Mouse (Mus musculus): ENCODE results near the gene Ttc38. TPM values are rescaled to one million over a fixed set of nuclear protein-coding genes. Genes with fewer than 3 reads are reported as not detected.

The Ttc38 gene
- polyA plus RNA-seq (2012; rRNA removed): 8.5 and 10.1 TPM in 2 replicates

GRCm38 (mm10) chr15:85831954-85832590, at the start of gene Ttc38:
Gene Ttc38 (plus strand): TSS chr15:85832306.
- Histone ChIP-seq H3K4me1 (replicated peaks; ENCODE audit: control insufficient read depth, insufficient read depth, low read length) (peaks cover 41% of the 10 kb centered on the region), H3K27ac (ENCODE audit: control insufficient read depth, insufficient read depth, low read length) (peak within 1 kb of the TSS; percentile 25; the same call in 1 of the 2 replicates), H3K36me3 (ENCODE audit: control insufficient read depth, insufficient read depth, low read length) (no peaks in the 10 kb centered on the region), H3K4me3 (ENCODE audit: control insufficient read depth, insufficient read depth, low read length) (peak within 1 kb of the TSS; percentile 84), H3K27me3 (ENCODE audit: control insufficient read depth, insufficient read depth, low read length) (no peaks in the 10 kb centered on the region)
- peak; percentile 82 for DNase-seq
- 3% methylated on average over 27 of the region's 27 CpGs for whole genome bisulfite sequencing
- TF ChIP-seq CTCF (IDR thresholded peaks at IDR 0.05; ENCODE audit: borderline replicate concordance, control insufficient read depth, extremely low read depth, insufficient read depth, low read length, poor library complexity) (peak; percentile 59; the same call in 1 of the 2 replicates), POLR2A (IDR thresholded peaks at IDR 0.05; ENCODE audit: control insufficient read depth, extremely low read depth, insufficient read depth, low read length, poor library complexity) (0 out of 2 replicates have a peak, but pooled peaks have one; percentile 47)

- no peak for DNase-seq
- Histone ChIP-seq H3K27me3 (ENCODE audit: control insufficient read depth, insufficient read depth, low read length) (no peaks in the 10 kb centered on the region), H3K4me3 (ENCODE audit: control insufficient read depth, insufficient read depth, low read length) (no peak overlapping the region), H3K27ac (ENCODE audit: control insufficient read depth, insufficient read depth, low read length) (no peak overlapping the region), H3K4me1 (replicated peaks; ENCODE audit: control insufficient read depth, insufficient read depth, low read length) (no peaks in the 10 kb centered on the region), H3K36me3 (ENCODE audit: control insufficient read depth, insufficient read depth, low read length) (no peaks in the 10 kb centered on the region)
- 88% methylated on average over 4 of the region's 4 CpGs for WGBS
- no peak for TF ChIP-seq POLR2A (IDR thresholded peaks at IDR 0.05; ENCODE audit: control insufficient read depth, extremely low read depth, insufficient read depth, low read length, poor library complexity)
- TF ChIP-seq CTCF (IDR thresholded peaks at IDR 0.05; ENCODE audit: borderline replicate concordance, control insufficient read depth, extremely low read depth, insufficient read depth, low read length, poor library complexity): no peak
These were observed 49.0 kb upstream of the Ttc38 start for GRCm38 (mm10) chr15:85783146-85783545.

GRCm38 (mm10) chr15:85784341-85784740, 47.8 kb upstream of the Ttc38 start:
- no peak for DNase-seq
- H3K27me3 ChIP-seq (ENCODE audit: control insufficient read depth, insufficient read depth, low read length): no peaks in the 10 kb centered on the region
- no peaks in the 10 kb centered on the region for H3K4me1 ChIP-seq (replicated peaks; ENCODE audit: control insufficient read depth, insufficient read depth, low read length)
- WGBS: 91% methylated on average over 3 of the region's 3 CpGs
- TF ChIP-seq CTCF (IDR thresholded peaks at IDR 0.05; ENCODE audit: borderline replicate concordance, control insufficient read depth, extremely low read depth, insufficient read depth, low read length, poor library complexity) (no peak), POLR2A (IDR thresholded peaks at IDR 0.05; ENCODE audit: control insufficient read depth, extremely low read depth, insufficient read depth, low read length, poor library complexity) (no peak)
- H3K36me3 ChIP-seq (ENCODE audit: control insufficient read depth, insufficient read depth, low read length): no peaks in the 10 kb centered on the region
- no peak overlapping the region for H3K27ac ChIP-seq (ENCODE audit: control insufficient read depth, insufficient read depth, low read length)
- H3K4me3 ChIP-seq (ENCODE audit: control insufficient read depth, insufficient read depth, low read length): no peak overlapping the region

GRCm38 (mm10) chr15:85786711-85787110, 45.4 kb upstream of the Ttc38 start:
- no peak overlapping the region for H3K4me3 ChIP-seq (ENCODE audit: control insufficient read depth, insufficient read depth, low read length)
- no peak for TF ChIP-seq POLR2A (IDR thresholded peaks at IDR 0.05; ENCODE audit: control insufficient read depth, extremely low read depth, insufficient read depth, low read length, poor library complexity)
- H3K4me1 ChIP-seq (replicated peaks; ENCODE audit: control insufficient read depth, insufficient read depth, low read length): peaks cover 7% of the 10 kb centered on the region; the same call in 1 of the 2 replicates
- WGBS: 73% methylated on average over 5 of the region's 5 CpGs
- no peaks in the 10 kb centered on the region for H3K27me3 ChIP-seq (ENCODE audit: control insufficient read depth, insufficient read depth, low read length)
- H3K27ac ChIP-seq (ENCODE audit: control insufficient read depth, insufficient read depth, low read length): no peak overlapping the region
- H3K36me3 ChIP-seq (ENCODE audit: control insufficient read depth, insufficient read depth, low read length): no peaks in the 10 kb centered on the region
- DNase-seq: no peak

GRCm38 (mm10) chr15:85787482-85787881, 44.6 kb upstream of the Ttc38 start:
- DNase-seq: no peak
- H3K27ac ChIP-seq (ENCODE audit: control insufficient read depth, insufficient read depth, low read length): no peak overlapping the region
- peaks cover 7% of the 10 kb centered on the region; the same call in 1 of the 2 replicates for H3K4me1 ChIP-seq (replicated peaks; ENCODE audit: control insufficient read depth, insufficient read depth, low read length)
- H3K27me3 ChIP-seq (ENCODE audit: control insufficient read depth, insufficient read depth, low read length): no peaks in the 10 kb centered on the region
- TF ChIP-seq CTCF (IDR thresholded peaks at IDR 0.05; ENCODE audit: borderline replicate concordance, control insufficient read depth, extremely low read depth, insufficient read depth, low read length, poor library complexity) (no peak), POLR2A (IDR thresholded peaks at IDR 0.05; ENCODE audit: control insufficient read depth, extremely low read depth, insufficient read depth, low read length, poor library complexity) (no peak)
- WGBS: 92% methylated on average over 6 of the region's 6 CpGs
- no peaks in the 10 kb centered on the region for H3K36me3 ChIP-seq (ENCODE audit: control insufficient read depth, insufficient read depth, low read length)
- no peak overlapping the region for H3K4me3 ChIP-seq (ENCODE audit: control insufficient read depth, insufficient read depth, low read length)

GRCm38 (mm10) chr15:85788051-85788450, 44.1 kb upstream of the Ttc38 start:
- Histone ChIP-seq H3K27ac (ENCODE audit: control insufficient read depth, insufficient read depth, low read length) (no peak overlapping the region), H3K4me1 (replicated peaks; ENCODE audit: control insufficient read depth, insufficient read depth, low read length) (peaks cover 7% of the 10 kb centered on the region; the same call in 1 of the 2 replicates), H3K27me3 (ENCODE audit: control insufficient read depth, insufficient read depth, low read length) (no peaks in the 10 kb centered on the region), H3K4me3 (ENCODE audit: control insufficient read depth, insufficient read depth, low read length) (no peak overlapping the region), H3K36me3 (ENCODE audit: control insufficient read depth, insufficient read depth, low read length) (no peaks in the 10 kb centered on the region)
- 95% methylated on average over 4 of the region's 4 CpGs for WGBS
- TF ChIP-seq POLR2A (IDR thresholded peaks at IDR 0.05; ENCODE audit: control insufficient read depth, extremely low read depth, insufficient read depth, low read length, poor library complexity) (no peak), CTCF (IDR thresholded peaks at IDR 0.05; ENCODE audit: borderline replicate concordance, control insufficient read depth, extremely low read depth, insufficient read depth, low read length, poor library complexity) (no peak)
- DNase-seq: no peak
